Mouse (Mus musculus) yolk sac, embryonic 10.5 days (tissue): ENCODE results near the gene Napsa.

Experiments
- DNase-seq: peaks from one replicate; pipeline ENCODE4 v3.0.0-alpha.2; 2017; ENCODE audit warnings: low spot score

The Napsa gene

DNA sequence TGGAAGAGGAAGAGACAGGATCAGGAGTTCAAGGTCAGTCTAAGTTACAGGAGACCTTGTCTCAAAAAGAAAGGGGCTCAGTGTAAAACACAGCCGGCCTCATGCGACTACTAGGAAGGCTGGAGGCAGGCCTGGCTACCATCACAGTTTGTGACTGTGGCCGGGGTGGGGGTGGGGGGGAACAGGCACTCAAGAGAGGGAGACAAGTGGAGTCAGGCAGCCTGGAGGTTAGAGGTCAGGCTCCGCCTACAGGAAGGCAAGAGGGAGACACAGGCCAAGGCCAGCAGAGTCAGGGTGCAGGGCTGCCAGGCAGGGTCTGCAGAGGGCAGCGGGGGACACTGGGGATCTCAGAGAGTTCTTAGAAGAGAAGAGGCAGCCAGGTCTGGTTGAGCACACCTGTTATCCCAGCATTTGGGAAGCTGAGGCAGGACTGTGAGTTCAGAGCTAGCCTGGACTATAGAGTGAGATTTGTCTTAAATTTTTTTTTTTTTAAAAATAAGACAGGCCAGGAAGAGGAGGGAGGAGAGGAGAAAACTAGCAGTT lies 24.9 kb downstream of the Napsa start:
- no peak for DNase-seq

DNA sequence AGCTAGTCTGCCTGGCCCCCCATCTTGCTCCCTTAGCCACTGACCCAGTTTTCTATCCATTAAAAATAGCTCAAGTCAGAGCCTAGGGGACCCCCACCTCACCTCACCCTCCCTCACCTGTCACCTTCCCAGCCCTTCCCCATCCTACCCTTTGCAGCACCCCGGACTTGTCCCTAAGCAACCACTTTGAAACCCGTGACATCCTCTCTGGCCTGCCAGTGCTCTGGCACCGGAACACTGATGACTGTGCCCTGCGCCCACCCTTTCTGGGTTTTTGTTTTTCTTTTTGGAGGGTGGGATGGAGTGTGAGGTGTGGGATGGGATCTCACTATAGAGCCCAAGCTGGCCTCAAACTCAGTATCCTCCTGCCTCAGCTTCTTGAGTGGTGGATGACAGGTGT lies 25.5 kb downstream of the Napsa start:
- no peak for DNase-seq

DNA sequence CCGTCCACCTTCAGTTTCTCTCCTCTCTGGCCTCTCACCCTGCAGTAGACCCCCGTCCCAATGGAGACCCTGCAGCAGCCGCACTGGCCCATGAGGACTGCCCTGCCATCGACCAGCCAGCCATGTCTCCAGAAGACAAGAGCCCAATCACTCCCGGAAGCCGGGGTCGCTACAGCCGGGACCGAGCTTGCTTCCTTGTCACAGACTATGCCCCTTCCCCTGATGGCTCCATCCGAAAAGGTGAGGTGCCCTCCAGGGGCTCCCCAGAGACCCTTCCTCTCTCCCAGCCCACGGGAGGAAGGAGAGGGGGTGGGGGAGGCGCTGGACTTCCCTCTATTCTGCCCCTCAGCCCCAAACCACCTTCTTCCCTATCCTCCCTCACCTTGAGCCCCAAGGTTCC lies 26.2 kb downstream of the Napsa start:
- no peak for DNase-seq

DNA sequence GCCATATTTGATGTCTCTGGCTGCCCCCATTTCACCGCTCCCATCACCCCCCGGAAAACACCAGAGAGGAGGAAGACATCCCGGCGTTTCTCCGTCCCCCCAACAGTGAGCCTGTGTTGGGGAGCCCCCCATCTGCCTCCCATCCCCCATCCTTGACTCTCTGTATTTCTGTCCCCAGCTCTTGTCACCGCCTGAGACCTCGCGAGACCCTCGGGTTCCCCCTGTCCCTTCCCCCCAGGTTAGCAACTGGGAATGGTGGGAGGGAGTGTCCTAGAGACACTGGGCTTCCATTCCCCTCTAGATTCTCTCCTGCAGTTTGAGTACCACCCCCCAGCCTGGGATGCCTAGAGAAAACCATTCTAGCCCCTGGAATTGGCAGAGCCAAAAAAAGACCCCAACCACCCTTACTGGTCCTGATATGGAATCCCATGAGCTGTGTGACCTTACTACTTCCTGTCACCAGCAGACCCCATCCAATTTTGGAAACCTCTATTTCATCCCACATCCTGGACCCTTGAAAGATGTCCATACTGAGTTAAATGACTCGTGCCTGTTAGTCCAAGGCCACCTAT lies 28.6 kb downstream of the Napsa start:
- DNase-seq = no peak

DNA sequence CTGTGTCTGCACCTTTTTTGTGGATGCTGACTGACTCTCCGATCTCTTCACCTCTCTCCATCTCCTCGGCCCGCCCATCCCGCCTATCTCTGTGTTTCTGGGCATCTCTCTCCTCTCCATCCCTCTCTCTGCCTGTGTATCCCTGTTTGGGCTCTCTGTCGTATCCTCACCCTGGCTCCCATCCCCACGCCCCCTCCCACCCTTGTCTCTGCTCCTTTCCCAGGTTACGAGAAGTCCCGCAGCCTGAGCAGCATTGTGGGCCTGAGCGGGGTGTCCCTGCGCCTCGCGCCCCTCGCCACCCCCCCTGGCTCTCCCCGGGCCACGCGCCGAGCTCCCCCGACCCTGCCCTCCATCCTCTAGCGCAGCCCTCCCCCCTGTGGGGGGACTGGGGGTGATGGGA lies 29.5 kb downstream of the Napsa start:
- DNase-seq = no peak

DNA sequence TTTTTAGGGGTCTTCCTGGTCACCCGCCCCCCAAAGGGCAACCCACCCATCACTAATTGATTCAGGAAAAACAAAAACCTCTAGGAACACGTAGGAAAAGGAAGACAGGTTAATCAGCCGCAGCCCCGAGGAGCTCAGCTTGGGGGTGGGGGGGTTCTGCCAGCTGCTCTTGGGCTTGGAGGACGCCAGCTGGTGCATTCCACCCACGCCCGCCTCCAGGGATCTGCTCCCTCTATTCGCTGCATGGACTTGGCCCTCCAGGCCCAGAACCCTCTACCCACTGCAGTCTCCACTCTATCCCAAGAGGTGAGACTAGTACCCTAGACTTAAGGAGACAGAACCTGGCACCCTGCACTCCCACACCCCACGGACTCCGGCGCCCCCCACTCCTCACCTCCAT lies 30.3 kb downstream of the Napsa start:
- no peak for DNase-seq

DNA sequence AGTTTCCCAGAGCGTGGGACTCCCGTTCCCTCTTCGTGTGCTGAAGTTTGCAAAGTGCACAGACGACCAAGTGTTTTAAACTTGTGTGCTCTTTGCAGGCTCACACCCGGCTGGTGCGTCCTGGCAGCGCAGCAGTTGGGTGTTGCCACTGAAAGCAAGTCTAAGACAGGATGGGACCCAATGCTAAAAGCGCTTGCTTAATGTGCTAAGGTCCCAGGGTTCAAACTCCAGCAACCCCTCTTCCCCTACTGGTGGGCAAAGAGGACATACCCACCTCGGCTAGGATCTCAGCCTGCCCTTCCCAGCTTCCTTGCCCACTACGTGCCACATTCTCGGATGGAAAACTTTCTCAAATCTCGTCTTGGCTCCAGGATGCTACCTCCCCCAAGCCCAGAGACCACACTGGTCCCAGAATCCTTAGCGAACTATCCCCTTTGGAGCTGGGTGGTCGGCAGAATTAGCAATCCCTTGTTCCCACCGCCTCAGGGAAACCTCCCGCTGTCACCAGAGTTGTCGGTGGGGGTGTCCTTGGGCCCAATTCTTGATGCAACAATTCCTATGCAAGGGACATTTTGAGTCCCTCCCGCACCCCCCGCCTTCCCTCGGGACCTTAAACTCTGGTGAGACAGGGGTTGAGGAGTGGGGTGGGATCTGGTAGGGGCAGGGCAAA lies 31.1 kb downstream of the Napsa start:
- DNase-seq = no peak

DNA sequence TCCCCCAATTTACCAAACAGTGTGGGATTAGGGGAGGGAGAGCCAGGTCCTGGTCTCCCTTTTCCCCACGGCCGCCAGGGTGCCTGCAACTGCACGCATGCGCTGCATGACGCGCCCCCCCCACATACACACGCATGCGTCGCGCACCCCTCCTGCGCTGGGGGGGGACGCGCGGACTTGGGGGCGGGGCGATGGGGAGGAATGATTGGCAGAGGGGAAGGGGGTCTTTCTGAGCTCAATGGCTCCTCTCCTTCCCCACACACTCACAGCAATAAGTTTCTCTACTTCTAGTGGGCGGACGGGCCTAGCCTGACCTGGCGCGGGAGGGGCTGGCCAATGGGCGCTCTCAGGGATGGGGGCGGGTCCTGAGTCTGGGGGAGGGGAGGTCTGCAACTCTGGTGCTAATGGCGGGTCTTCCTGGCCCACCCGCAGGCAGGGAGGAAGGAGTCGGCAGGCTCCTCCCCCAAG lies 32.0 kb downstream of the Napsa start:
- peak; percentile 74 for DNase-seq

DNA sequence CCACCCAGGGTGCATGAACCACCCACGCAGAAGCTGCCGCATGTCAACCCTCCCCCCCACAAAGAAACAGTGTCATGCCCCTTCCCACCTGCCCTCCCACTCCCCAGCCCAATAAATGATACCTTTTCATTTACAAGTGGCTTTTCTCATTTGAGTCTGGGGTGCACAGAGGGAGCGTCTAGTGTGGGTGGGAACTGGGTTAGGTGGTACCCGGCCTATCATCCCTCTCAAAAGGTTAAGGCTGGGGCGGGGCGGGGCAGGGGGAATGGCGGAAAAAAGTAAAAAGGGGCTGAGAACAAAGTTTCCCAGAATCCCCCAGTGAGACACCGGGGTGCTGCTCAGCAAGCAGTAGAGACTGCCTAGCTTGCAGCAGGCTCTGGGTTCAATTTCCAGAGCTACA lies 32.4 kb downstream of the Napsa start:
- DNase-seq = no peak

DNA sequence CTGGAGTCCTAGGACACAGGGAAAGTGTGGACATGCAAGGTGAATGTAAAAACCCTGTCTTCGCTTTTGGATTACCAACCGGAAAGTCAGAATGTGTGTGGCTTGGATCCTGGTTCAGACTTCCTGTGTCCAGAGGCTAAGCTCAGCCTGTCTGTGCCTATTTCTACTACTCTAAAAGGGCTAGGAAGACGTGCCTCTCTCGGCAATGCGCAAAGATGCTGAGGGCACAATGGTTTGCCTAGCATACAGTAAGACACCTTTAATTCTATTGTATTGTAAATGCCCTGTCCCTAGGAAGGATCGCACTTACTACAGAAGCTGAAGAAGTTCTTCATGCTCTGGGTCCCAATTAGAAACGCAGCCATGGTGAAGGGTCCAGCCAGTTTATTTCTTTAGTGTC lies 33.3 kb downstream of the Napsa start:
- DNase-seq = no peak

DNA sequence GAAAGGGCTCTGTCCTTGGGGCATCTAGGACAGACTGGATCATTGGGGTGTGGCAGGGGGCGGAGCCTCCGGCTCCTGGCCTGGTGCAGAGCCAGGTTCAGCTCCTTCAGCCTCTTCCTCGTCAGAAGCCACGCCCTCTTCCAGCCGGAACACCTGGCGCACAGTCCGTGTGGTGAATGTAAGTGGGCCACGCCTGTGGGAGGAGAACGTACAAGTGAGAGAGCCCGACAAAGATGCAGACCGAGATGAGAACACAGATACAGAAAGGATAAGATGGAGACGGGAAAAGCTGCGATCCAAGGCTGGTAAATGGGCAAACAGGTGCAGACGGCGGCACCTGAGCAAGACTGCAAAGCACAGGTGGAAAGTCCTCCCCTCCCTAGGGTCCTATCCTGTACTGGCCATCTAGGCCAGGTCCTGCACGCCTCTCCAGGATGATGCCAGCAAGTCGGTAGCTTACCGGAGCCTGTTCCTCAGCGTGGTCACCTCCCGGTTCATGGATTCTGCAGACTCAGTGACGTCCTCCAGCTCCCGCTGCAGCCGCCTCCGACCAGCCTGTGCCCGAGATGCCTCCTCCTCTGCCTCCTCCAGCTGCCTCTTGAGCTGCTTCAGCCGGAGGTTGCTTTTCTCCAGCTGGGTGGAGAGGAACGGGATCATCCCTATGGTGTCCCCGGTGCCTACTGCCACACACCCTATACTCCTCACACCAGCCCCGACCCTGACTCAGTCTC lies 34.2 kb downstream of the Napsa start:
- DNase-seq = no peak

DNA sequence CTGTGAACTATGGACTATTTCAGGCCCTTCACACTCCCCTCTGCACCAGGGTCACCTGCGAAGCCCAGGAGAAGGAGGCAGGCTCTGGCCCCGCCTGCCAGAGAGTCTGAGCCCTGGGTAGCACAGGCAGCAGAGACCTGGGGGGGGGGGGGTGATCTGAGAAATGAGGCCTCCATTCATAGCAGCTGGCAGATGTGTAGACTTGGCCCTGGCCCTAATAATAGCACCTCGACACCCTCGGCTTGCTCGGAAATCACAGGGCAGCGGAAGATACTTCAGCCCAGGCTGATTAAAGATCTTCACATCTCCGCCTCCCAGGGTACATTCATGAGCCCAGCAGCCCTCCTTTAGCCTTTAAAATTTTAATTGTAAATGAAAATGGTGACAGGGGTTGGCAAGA lies 40.0 kb downstream of the Napsa start:
- no peak for DNase-seq

DNA sequence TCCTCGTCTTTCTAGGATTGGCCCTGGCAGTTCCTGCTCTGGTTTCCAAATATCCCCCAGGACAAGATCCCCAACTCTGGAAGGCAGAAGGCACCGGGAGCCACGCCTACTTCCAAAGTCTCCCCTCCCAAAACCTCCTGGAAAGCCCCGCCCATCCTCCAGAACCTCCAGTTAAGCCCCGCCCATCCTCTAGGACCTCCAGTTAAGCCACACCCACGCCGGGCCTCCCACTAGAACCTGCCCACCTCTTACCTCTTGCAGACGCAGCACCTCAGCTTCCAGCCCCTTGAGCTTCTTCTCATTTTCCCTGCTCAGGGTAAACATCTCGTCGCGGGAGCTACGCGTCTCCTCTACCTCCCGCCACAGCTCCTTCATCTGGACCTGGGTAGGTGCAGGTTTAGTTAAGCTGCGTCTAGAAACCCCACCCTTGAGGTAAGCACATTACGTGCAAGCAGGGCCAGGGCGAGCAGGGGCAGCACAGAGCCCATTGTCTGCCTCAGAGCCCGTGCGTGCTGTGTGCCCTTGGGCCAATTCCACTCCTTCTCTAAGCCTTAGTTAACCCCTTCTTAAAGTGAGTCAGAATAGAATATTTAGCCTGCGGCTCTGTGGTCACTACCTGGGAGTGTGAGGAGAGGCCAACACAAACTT lies 42.0 kb downstream of the Napsa start:
- DNase-seq = no peak

DNA sequence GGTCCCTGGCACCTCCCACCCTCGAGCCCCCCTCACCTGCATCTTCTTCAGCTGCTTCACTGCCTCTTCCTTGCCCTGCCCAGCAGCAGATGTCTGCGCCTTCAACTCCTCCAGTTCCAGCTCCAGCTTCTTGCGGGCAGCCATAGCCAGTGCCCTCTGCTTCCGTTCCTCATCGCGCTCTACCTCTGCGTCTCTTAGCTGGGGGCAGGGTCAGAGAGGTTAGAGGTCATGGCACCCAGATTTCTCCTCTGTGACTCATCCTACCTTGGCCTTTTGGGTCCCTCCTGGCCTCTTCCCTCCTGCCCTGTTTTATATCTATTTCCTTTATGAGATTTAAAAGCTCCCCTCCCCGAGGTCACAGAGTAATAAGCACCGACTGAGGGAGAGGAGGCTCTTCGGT lies 43.1 kb downstream of the Napsa start:
- DNase-seq = no peak

DNA sequence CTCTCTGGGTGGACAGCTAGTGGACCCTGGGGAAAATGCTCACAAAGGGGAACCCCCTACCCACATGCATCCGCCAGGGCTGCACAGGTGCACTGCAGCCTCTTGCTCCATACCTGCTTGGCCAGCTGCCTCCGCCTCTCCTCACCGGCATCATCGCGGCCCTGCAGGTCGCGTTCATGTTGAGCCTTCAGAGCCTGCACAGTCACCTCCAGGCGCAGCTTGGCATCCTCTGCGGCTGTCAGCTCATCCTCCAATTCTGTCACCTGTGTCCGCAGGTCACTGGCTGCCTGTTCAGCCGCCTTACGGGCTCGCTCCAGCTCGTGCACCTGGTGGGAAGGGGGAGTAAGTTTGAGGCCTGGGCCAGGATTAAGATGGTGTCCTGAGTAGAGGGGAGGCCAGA lies 43.8 kb downstream of the Napsa start:
- no peak for DNase-seq

DNA sequence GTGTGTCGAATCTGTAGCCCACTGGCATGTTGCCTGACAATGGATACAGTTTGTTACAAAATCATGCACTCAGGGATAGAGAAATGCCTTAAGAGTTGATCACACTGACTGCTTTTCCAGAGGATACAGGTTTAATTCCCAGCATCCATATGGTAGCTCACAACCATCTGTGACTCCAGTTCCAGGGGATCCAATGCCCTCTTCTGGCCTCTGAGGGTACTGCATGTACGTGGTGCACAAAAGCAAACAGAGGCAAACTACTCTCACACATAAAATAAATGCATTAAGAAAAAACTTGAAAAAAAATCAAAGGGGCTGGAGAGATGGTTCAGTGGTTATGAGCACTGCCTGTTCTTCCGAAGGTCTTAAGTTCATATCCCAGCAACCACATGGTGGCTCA lies 44.9 kb downstream of the Napsa start:
- DNase-seq = no peak

DNA sequence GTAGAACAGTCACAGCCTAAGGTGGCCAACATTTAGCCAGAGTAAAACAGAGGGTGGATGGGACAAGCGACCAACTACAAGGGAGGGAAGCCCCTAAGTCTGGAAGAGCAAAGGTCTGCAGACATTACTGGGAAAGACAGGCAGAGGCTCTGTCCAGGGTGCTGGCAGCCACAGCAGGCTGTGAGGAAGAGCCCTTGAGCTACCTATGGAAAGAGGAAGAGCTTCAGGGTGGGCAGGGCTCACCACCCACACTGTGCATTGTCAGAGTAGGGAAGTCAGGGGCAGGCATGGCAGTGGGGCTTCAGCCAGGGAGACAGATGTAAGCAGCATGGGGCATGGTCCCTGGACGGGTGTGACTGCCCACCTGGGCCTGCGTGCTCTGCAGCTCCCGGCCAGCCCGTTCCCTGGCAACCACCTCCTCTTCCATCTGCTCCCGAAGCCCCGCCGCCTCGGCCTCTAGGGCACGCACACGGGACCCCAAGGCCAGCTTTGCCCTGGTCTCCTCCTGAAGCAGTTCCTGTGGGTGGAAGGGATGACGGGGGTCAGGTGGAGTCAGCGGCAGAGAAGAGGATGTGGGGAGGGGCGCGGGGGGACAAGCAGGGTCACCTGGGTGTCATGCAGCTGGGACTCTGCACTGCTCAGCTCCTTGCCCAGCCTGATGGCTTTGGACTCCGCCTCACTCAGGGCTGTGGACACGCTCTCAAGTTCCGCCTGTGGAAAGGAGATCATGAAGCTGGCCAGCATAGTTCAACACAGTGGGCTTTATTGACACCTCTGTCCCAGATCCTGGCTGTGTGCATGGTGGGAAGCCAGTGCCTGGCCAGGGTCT lies 51.7 kb downstream of the Napsa start:
- DNase-seq = peak; percentile 29

DNA sequence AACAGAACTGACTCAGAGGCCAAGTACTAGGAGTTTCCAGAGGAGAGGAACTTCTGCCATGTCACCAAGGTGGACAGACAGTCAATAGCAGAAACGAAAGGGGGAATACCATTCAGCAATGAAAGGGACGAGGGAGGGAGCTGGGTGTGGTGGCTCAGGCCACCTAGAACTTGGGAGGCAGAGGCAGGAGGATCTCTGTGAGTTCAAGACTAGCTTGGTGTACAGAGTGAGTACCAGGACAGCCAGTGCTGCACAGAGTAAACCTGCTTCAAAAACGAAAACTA lies 52.3 kb downstream of the Napsa start:
- DNase-seq = no peak

DNA sequence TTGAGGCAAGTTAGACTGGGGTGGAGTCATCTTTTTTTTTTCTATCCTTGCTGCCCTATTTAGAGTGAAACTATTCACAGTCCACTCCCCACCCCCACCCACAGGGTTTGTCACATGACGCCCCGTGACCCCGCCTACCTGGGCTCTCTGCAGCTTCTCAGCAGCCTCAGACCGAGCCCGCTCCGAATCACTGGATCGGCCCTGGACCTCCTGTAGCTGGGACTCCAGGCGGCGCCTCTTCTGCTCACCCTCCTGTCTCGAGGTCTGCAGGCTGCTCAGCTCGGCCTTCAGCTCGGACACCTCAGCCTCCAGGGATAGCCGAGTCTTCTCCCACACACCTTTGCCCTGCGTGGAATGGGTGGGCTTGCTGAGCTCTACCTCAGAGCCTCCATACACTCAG lies 52.6 kb downstream of the Napsa start:
- no peak for DNase-seq

DNA sequence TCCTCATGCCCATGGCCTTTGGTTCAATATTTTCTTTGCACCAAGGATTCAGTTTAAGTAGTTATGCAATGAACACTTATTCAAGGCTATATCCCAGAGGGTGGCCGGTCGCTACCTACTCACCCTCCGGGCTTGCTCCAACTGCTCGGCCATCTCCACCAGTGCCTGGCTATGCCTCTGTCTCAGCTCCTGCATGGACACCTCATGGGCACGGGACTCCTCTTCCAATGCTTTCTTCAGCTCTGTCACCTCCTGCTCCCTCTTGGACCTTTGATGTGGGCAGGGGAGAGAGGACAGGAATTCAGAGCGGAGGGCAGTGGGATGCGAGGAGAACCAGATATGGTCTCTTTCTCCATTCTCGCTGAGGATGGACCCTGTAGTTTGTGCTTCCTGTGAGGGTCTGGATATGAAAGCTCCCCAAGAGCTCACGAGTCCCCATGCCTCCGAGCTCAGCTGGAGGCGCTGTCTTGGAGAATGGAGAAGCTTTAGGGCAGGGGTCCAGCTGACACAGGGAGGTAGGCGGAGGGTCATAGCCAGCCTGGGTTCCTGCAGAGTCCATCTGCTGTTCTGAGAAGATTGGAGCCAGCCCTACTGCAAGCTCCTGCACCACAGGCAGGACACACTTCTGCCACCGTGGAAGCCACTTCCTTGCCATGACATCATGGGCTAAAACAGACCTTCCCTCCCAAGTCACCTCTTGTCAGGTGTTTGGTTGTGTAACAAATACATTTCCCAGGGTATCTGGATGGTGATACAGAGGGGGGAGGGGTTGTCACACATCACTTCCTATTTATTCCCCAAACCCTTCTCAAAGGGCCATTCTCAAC lies 53.3 kb downstream of the Napsa start:
- no peak for DNase-seq

DNA sequence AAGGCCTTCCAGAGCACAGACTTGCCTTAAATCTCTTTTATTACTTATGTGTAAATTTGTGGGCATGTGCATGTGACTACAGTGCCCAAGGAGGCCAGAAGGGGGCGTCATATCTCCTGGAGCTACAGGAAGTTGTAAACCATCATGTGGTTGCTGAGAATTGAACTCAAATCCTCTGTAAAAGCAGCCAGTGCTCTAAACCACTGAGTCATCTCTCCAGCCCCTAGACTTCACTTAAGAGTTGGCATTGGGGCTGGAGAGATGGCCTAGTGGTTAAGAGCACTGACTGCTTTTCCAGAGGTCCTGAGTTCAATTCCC lies 53.8 kb downstream of the Napsa start:
- DNase-seq = no peak
